Mouse (Mus musculus) granulocyte monocyte progenitor cell, adult 5-6 weeks (primary cell): ENCODE measurements around the gene Kcnh2. TPM values are rescaled to one million over a fixed set of nuclear protein-coding genes. Genes with fewer than 3 reads are reported as not detected.
A peak's percentile ranks its signal among the peaks of the same experiment; 100 is the strongest.
"Not testable (repeated sequence)": the region's sequence is repeated elsewhere in the genome, so short reads cannot be mapped to it uniquely, and the experiment has no call there.

Experiments used
- ATAC-seq: replicated peaks from 2 replicates; pipeline ENCODE4 v1.8.0; 2016; ENCODE audit warnings: mild to moderate bottlenecking, moderate TSS enrichment, inconsistent platforms; ENCODE audit not compliant: poor library complexity, severe bottlenecking
- total RNA-seq, 2 experiments: library from RNA; stranded (forward) in 1 of 2; stranded (reverse) in 1 of 2; fragments of 200-712, 200-1000 nt in 1 of 2; fragments of >200 nt in 1 of 2; fragmentation: Nextera tagmentation in 1 of 2; gene quantifications; 2 replicates each; pipeline ENCODE4 v1.2.3; 2014 to 2017

Gene Kcnh2
- not detected in 2 replicates for total RNA-seq (2014; fragmentation: Nextera tagmentation)
- not detected in 2 replicates for total RNA-seq (2017)

DNA sequence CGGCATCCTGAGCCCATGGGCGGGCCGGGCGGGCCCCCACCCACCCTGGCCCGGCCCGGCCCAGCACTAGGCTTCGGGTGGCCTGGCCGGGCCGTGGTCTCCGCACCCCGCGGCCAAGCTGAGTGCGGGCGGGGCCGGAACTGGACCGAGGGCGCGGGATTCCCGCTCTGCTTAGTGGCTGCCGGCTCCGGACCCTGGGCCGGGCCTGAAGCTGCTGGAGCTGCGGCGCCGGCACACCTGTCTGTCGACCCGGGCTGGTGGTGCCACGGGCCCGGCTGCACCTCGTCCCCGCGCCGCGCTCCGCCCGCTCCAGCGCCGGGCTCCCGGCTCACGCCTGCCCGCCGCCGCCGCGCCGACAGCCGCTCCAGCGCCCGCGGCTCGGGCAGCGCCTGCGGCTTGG lies at the start of gene Kcnh2:
Kcnh2 (minus strand) TSS at position 327 of the 400 bp plus-strand sequence.
- no peak for ATAC-seq

GRCm38 (mm10) chr5:24400362-24400761 lies 49.0 kb upstream of the Kcnh2 start:
- ATAC-seq, result no peak

DNA sequence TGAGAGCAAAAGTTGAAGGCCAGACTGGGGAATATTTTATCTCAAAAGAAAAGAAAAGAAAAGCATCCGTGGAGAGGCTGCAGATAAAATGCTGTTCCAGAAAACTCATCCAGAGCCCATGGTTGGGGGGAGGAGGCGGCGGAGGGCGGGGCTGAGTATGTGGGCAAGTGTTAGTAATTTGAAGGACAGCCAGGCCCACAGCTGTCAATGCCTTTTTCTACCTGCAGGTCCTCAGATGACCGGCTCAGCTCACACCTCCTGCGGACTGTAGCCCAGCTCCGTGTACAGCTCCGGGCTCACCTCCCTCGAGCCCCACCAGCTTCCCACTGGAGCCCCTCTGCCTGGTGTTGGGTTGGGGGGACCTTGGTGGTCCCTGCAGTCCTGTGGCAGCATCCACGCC lies 48.3 kb upstream of the Kcnh2 start:
- no peak for ATAC-seq

DNA sequence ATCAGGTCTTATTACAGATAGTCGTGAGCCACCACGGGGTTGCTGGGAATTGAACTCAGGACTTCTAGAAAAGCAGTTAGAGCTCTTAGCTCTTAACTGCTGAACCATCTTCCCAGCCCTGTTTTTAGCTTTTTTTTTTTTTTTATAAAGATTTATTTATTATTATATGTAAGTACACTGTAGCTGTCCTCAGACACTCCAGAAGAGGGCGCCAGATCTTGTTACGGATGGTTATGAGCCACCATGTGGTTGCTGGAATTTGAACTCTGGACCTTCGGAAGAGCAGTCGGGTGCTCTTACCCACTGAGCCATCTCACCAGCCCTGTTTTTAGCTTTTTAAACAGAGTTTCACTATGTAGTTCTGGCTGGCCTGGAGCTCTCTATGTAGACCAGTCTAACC lies 44.9 kb upstream of the Kcnh2 start:
- ATAC-seq, result not testable (repeated sequence)

- ATAC-seq, result peak; percentile 81
Observed at GRCm38 (mm10) chr5:24394165-24394894, 42.9 kb upstream of the Kcnh2 start.

- ATAC-seq, result peak; percentile 57
Observed at GRCm38 (mm10) chr5:24393392-24393997, 42.1 kb upstream of the Kcnh2 start, which contains the start of gene Abcb8. TSS of gene Abcb8 (plus strand) at chr5:24393663.

DNA sequence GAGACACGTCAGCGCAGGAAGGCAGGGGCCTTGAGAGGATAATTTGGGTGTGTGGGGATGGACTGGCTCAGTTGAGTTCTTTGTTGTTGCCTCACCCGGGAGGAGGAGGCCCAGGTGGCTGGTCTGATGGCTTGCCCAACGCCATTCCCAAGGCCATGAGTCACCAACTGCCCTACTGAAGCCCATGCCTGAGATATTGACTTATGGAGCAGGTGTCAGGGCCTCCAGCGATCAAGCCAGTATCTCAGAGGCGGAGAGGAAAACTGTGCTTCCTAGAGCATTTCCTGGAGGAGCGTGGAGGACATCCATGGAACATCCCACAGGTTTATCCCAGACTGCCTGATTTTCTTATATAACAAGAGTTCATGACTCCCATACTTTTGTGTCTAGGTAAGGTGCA lies 41.3 kb upstream of the Kcnh2 start:
- ATAC-seq, result no peak

GRCm38 (mm10) chr5:24391864-24392263 lies 40.5 kb upstream of the Kcnh2 start, which contains the start of gene Atg9b:
TSS of gene Atg9b (minus strand) at chr5:24392143.
- no peak for ATAC-seq

DNA sequence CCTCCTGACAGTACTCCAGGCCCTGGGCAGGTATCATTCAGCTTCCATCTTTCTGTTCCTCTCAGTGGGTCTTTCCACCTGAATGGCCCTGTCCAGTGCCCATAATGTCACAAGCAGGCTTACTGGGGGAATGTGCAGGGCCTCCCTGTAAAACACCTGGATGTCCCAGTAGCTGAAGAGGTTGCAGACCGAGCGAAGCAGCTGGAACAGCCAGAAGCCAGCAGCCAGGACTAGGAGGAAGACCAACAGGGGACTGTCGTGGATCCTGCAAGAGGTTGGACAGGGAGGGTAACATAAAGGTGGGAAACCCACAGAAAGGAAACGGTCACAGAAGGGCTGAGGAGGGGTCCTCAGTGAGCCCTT lies 38.2 kb upstream of the Kcnh2 start:
- ATAC-seq, result no peak

DNA sequence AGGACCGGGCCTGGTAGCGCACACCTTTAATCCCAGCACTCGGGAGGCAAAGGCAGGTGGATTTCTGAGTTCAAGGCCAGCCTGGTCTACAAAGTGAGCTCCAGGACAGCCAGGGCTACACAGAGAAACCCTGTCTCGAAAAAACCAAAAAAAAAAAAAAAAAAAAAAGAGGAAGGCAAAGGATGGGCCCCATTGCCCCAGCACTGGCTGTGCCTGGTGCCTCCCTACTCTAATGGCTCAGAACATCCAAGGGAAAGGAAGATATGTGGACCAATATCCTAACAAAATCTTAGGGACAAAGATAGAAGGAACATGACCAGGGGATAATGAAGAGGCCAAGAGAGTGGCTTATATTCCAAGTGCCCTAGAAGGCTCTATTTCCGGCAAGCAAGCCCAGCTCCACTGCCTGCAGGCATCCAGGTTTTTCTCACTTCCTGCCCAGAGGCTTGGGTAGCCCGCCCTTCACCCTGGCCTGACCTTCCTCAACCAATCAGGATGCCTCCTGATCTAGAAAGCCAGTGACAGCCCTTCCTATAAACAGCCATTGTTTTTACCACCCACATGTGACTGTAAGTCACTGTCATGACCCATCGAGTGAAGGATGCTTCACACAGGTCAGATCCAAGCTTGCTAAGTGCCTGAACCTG lies 37.7 kb upstream of the Kcnh2 start:
- peak; percentile 34 for ATAC-seq

- peak; percentile 3 for ATAC-seq
Observed at GRCm38 (mm10) chr5:24388246-24388915, 37.0 kb upstream of the Kcnh2 start.

DNA sequence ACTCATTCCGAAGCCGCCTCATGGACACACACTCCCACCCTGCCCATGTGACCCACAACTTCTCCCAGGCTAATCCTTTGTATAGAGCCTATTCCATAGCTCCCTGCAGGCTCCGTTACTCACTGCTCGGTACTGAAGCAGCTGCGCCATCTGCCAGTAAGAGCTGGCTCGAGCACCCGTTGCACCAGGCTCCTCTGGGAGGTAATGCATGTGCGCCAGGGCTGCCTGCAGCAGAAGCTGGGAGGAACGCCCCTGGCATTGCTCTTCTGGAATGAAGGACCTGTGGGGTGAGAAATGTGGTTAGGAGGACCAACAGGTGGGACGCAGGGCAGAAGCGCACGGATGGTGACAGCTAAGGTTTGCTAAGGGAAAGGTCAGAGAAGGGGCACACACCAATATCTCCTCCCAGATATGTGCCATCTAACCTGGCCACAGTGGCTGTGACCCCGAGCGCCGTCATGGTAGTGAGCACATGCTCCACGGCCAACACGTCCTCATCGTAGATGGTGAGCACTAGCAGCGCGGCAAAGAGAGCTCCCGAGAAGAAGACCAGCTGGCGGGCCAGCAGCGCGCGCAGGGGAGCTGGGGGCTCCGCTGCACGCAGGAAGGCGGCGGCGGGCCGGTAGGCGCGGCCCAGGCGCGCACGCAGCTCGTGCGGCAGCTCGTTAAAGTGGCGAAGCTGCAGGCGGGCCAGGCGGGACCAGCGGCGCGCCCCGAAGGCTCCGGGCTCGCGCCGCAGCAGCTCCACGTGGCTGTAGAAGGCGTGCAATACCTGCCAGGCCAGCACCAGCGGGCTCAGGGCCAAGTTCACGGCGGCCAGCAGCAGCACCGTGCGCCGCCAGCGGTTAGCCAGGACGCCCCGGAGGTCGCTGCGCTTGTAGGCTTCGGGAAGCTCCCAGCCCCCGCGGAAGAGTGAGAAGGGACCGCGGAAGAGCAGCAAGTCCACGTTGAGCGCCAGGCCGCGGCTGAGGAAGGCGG lies 36.1 kb upstream of the Kcnh2 start:
- peak; percentile 8 for ATAC-seq

DNA sequence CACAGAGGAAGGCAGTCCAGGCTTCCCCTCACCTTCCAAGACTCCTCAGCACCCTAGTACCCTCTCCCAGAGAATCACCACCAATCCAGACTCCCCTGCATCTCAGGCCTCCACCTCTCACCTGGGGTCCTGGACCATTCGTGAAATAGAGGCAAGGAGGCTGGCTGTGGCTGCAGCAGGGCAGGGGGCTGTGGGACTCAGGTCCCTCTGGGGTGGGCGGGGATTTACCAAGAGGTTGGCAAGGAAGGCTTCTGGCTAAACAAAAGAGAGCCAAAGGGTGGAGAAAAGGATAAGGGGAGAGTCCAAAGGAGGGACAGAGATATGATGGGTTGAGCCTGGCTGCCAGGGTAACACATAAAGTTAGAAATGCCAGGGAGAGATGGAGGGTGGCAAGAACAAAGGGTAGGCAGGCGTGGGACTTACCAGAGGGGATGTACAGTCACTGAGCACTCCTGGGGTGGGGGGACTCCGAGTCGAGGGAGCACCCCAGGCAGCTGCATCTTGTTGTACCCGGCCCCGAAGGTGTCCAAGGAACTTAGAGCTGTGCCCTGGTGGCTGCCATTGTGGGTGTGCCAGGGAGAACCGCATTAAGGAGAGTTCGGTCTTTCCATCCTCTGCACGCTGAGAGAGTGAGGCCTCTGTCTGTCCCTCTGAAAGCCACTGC lies 34.6 kb upstream of the Kcnh2 start:
- ATAC-seq, result no peak

GRCm38 (mm10) chr5:24385374-24385773 lies 34.0 kb upstream of the Kcnh2 start:
- ATAC-seq, result no peak

DNA sequence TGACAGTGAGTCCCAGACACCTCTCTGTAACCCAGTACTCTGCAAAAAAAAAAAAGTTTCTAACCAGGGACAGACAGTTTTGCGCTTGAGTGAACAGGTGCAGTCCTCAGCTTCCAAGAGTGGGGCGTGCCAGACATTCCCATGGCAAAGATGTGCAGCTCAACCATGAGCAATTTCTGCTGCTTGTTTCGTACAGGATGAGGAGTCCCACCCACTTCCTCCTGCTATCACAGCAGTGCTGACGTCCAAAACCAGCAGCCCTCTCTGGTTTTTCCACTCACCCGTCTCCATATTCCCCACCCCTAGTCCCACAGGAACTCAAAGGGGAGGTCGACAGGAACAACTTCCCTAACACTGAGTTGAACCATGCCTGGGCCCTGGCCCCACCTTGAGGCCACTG lies 33.0 kb upstream of the Kcnh2 start:
- ATAC-seq, result peak; percentile 19

DNA sequence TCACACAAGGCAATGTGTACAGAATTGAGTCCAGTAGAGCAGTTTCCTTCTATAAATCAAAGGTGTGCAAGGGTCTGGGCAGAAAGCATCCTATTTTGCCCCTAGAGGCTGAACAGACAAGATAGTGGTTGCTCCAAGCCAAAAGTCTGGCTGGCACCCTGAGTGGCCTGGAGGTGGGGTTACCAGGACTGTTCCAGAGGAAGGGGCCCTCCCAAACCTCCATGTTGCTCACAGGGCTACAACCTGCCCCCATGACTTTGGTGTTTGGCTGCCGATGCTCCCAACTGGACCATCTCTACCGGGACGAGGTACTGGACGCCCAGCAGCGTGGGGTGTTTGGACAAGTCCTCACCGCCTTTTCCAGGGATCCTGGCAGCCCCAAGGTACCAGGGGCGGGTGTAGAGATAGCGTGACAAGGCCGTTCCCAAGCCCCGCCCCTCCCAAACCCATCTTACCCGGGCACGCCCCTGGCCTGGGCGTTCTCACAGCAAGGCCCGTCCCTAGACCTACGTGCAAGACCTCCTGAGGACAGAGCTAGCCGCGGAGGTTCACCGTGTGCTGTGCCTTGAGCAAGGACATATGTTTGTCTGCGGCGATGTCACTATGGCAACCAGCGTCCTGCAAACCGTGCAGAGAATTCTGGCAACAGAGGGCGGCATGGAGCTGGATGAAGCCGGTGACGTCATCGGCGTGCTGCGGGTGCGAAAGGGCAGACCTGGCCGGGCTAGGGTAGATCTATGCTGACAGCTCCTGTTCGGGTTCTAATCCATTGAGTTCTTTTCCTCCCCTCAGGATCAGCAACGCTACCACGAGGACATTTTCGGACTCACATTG lies 31.8 kb upstream of the Kcnh2 start:
- ATAC-seq, result peak; percentile 76

DNA sequence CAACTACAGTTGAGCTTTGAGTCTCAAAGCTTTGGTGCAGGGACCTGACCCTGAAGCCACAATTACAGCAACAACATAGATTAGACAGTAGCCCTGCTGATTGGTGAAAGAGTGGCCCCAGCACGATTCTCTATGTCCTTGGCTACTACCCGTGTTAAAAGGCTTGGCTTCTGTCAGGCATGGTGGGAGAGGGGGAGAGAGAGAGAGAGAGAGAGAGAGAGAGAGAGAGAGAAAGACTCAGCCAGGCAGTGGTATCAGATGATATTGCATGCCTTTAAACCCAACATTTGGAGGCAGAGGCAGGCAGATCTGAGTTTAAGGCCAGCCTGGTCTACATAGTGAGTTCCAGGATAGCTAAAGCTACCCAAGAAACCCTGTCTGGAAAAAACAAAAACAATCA lies 30.6 kb upstream of the Kcnh2 start:
- no peak for ATAC-seq

GRCm38 (mm10) chr5:24381486-24381885 lies 30.1 kb upstream of the Kcnh2 start:
- no peak for ATAC-seq
